Mouse (Mus musculus) ovary, postnatal 36 days (tissue): ENCODE measurements around the gene Cdcp2.
"Not testable (repeated sequence)": the region's sequence is repeated elsewhere in the genome, so short reads cannot be mapped to it uniquely, and the experiment has no call there.

ENCODE experiments used
- DNase-seq: peaks from one replicate; pipeline ENCODE4 v3.0.0; 2022; ENCODE audit warnings: low spot score, mixed read lengths

Cdcp2 gene

DNA sequence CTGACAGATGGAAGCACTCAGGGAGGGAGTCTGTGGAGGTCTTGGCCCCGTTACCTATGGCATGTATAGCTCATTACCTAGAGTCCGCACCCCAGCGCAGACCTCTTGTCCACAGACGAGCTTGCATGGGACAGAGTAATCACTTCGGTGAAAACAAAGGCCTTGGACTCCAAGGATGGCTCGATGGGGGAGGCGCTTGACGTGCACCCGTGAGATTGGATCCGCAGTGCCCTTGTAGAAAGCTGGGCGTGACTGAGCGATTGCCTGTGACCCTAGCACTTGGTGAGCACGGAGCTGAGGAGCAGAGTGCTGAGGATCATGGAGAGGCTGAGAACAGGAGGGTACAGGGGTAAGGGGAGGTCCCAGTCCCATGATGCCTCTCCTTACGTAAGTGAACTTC, 5.0 kb upstream of the Cdcp2 start:
- peak; percentile 57 for DNase-seq

DNA sequence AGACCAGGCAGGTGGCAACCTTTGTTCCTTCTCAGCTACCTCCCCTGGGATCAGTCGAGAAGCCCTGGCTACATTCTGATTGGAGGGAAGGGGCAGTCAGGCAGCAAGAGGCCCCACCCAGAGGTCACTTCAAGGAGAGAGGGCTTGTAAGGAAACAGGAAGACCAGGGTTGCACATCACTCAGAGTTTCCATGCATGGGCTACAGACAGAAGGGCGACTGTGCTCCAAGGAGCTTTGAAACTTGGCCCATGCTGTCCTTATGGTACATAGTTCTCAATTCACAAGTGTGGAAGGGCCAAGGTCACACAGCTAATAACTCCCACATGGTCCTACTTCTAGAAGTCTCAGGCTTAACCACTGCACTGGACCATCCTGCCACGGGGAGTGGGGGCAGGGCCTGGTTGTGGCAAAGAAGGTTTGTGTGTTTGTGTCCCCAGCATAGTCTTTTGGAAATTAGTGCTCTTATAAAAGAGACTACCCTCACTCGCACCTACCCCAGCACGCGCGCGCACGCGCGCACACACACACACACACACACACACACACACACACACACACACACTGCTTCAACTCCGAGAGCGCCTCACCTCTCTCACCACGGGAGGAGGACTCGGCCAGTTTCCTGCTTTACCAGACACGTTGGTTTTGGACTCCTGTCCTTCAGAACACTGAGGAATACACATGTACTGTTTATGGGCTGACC, 2.1 kb upstream of the Cdcp2 start:
- DNase-seq = no peak

DNA sequence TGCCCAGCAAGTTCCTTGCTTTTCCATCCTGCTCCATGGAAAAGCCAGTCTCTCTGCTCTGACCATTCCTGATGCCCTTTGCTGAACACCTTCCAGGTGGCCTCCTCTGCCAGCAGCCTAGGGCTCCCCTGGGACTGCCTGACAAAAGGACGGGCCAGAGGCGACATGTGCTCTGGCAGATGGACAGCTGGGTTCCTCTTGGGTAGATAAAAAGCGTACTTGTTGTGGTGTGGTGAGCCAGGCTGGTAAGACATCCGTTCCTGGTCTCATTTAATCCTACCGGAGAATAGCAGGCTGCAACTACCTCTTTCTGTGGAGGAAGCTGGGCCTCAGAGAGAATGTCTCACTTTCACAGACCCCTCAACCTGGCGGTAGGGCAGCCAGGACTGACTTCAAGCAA, 648 bp upstream of the Cdcp2 start:
- no peak for DNase-seq

DNA sequence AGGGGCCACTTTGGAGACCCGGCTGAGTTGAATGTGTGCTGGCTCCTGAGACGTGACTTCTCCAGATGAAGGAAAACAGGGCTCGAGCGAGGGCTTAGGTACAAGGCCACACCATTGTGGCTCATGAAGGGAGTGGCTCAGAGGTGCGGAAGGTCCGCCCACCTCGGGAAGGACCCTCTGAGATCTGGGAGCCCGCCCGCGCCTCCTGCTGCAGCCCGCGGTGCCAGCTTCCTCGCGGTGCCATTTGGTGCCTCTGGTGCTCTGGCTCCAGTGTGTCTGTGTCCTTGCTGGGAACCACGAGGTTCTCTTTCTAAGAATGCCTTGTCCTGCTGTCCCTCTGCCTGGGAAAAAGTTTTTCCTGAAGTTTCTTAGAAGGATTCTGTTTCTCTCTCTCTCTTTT, 1.2 kb downstream of the Cdcp2 start:
- peak; percentile 24 for DNase-seq

DNA sequence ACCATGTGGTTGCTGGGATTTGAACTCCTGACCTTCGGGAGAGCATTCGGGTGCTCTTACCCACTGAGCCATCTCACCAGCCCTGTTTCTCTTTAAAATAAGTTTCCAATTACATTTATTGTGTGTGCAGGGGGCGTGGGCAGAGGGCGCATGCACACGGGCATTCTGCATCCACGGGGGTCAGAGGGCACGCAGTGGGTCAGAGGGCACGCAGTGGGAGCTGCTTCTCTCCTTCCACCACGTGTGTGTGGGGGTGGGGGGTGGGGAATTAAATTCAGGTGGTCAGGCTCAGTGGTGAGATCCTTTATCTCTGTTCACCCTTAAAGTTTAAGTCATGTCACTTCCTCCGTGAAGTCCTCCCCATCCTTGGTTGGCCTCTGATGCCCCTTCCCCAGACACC, 1.7 kb downstream of the Cdcp2 start:
- DNase-seq = no peak

DNA sequence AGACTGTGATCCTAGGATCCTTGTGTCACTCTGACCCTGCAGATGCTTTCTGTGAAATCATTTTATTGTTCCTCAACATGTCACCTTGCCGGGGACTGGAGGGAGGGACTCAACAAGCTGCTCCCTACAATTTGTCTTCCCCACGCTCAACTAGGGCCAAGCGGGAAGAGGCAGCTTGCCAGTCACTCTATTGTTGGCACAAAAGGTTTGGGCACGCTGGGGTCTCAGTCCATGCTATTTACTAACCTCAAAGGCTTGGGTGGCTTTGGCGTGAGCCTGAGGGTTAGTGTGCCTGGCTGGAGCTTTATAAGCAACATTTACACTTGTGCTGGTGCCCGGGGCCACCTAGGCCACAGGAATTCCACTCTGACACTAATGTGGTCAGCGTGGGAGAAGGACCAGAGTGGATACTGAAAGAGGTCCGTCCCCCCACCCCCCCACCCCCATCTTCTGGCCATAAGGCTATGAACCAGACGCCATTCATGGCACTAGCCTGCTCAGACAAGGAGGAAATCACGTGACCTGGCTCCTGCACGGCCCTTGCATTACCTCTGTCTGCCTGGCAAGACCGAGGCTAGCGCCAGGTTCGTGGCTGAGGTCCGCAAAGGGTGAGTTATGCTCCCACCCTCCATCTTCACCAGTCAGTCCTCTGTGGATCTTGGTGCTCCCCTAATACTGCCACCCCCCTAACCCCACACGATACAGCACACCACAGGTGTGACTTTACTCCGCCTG, 2.3 kb downstream of the Cdcp2 start:
- DNase-seq = no peak

DNA sequence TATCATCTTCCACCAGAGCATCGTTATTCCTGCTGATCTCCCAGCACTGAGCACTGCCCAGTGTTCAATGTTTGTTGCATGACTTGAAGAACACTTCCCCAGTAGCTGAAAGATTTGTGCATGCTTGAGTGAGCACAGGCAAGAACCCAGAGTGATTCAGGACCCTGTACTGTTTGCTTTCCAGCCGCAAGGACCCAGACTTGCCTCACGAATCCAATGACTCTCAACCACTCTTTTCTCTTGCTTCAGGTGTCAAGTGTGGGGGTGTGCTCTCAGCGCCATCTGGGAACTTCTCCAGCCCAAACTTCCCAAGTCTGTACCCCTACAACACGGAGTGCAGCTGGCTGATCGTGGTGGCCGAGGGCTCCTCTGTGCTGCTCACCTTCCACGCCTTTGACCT, 5.5 kb downstream of the Cdcp2 start:
- no peak for DNase-seq

DNA sequence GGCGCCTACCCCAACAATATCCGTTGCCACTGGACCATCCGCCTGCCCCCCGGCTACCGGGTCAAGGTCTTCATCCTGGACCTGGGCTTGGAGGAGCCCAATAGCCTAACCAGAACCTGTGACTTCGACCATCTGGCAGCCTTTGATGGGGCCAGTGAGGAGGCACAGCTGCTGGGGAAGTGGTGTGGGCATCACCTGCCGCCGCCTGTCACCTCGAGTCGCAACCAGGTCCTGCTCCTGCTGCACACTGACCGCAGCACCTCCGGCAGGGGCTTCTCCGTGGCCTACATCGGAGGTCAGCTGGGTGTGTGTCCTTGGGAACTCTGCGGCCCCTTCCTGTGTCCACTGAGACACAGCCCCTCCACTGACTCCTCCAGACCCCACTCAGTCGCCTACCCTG, 10.1 kb downstream of the Cdcp2 start:
- no peak for DNase-seq

DNA sequence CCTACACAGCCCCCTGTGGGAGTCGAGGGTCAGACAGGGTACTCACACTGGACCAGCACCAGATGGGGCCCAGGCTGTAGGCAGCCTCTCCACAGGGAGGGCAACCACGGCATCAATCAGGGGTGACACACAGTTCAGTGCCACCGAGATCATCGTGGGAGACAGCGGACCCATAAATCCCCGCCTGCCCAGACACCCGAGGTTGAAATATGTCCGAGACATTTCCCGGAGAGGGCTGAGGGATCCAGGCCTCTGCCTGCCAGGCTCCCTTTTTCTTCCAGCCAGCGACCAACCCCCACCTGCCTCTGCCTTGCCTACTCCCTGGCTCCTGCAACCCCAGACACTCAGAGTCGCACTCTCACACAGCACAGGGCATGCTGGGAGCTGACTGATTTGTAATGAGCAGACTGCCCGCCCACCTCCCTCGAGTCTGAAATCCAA, 11.6 kb downstream of the Cdcp2 start:
- DNase-seq = peak; percentile 49

DNA sequence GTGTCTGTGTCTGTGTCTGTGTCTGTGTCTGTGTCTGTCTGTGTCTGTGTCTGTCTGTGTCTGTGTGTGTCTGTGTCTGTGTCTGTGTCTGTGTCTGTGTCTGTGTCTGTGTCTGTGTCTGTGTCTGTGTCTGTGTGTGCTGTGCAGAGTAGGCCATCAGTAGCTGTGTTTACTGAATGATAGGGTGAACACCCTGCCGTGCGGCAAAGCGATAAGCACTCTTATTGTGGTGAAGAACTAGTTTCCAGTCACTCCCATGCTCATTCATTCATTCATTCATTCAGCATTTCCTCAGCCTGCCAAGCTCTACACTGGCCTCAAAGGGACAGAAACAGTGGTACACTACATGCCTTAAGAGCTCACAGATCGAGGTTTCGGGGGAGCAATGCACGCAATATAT, 12.5 kb downstream of the Cdcp2 start:
- not testable (repeated sequence) for DNase-seq

DNA sequence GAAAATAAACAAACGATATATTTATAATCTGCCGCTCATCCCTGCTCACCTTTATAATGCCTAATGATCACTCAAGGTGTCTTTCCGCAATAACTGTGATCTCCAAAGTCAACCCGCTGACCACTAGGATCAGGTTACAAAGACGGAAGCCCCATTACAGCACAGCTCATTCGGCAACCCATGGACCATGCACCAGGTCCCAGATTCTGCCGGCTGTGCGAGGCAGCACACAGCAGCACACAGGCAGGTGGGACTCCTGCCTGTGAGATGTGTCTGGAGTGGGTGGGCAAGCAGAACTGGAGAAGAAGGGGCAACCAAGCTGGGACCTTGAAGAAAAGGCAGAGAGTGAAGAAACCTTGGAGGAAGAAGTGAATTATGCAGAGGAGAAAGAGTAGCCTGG, 17.6 kb downstream of the Cdcp2 start:
- DNase-seq = no peak

DNA sequence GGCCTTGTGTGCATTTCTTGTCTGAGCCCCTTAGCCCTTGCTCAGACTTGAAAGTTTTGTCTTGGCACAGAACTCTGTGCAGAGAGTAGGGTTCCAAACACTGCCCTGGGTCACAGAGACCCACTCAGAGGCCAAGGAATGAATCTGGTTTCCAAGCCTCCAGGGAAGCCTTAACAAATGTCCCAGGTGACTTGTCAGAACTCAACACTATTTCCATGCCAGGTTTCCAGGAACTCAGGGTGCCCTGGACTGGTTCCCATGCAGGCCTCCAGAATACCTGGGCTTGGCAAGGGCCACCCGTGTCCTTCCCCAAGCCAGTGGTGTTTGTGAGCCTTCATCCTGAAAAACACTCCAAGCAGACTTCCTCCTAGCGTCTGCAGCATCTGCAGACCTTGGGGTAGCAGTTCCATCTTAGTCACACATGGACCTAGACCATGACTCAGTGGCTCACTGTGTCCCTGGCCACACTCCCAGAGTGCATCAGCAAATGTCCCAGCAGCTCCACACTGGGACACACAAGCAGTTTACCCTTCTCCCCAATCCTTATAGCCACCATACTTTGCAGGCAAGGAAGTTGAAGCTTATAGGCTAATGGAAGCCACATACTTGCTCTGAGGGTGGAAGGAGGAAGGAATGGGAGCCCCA, 21.2 kb downstream of the Cdcp2 start:
- DNase-seq = no peak

DNA sequence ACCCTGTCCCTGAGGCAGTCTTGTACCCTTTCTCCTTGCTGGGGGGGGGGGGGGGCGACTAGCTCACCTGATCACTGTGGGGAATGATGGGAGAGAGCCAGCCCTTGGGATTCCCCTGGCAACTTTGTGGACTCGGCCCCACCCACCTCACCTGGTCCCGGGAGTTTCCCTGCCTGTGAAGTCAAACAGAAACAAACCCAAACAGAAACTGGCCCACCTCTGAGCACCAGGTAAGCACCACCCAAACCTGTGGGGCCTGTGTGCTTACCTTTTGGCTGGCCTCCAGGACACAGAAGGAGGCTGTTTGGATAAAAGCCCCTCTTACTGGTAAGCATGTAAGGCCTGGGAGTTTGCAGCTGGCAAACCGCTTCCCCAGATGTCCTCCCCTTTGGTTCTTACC, 22.4 kb downstream of the Cdcp2 start:
- no peak for DNase-seq

DNA sequence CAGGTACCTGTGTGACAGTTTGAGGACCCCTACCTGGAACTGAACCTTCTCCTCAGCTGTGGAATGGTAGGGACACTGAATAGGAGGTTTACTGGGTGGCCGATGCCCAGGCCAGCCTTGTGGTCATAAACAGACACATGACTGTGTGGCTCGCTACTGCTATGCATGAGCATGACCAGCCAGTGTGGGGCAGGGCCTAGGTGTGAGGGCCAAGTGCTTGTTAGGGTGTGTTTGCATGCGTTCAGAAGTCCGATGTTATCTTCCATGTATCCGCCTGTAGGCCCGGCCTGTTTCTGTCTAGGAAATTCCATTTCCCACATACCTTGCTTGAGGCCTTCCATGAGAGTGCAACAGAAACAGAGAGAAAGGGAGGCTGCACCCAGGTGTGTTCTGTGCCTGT, 24.0 kb downstream of the Cdcp2 start:
- DNase-seq = no peak

DNA sequence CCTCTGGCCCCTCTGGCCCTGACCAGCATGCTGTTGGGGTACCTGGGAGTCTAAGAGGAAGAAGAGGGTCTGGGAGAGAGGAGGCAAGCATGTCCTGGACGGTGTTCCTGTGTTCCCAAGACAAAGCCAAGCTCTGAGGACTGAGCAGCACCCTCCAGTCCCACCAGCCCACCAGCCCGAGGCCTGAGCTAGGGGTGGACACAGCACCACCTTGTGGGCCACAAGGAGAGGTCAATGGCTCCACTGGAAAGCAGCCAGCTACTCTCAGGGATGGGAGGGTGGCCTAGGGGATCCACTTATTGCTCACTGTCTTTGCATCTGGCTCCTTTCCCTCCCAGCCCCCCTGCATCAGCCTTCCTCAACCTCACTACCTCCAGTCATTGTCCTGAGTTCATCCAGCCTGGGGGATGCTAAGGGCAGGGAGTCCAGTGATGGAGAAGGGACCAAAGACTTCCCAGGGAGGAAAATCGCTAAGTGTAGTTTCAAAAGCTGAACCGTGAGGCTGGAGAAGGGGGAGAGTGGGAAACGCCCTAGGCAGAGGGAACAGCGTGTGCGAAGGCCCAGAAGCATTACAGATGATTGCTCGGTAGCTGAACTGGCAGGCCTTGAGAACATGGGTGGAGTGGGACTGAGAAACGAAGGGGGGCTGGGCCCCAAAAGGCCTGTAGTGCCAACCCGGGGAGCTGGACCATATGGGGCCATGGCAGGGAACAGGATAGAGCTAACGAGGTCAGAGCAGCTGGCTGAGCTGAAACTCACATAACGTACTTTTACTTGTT, 24.7 kb downstream of the Cdcp2 start:
- peak; percentile 39 for DNase-seq

DNA sequence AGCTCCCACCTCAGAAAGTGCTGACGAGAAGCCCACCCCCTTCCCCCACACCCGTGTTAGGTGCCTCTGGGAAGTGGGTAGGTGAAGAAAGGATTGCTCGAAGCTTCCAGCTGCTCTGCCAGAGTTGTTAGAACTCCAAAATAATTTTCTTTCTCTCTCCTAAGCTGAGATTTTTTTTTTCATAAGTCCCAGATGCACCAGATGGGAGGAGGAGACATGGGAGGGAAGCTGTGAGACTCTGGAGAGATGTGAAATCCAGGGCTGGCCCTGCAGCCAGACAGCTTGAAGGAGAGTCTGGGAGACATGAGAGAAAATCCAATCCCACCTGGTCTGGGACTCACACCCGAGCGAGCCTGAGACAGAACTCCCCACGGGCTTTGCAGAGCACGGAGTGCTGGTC, 27.7 kb downstream of the Cdcp2 start:
- no peak for DNase-seq

DNA sequence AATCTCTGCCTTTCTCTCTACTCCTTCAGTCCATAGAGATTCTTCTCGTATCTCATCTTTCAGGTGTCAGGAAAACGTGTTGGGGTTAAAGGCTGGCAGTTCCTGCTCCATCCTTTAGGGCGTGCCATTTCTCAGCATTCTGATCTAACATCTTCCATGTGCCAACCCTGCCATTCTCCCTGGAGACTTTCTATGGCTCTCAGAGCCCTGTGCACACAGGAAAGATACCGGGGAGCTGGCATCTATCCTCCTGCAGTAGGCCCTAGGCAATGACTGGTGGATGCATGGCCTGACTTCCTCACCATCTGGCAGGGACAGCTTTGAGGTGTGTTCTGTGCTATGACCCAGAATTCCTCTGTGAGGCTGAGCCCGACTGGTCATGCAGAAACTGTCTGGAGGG, 28.4 kb downstream of the Cdcp2 start:
- no peak for DNase-seq

DNA sequence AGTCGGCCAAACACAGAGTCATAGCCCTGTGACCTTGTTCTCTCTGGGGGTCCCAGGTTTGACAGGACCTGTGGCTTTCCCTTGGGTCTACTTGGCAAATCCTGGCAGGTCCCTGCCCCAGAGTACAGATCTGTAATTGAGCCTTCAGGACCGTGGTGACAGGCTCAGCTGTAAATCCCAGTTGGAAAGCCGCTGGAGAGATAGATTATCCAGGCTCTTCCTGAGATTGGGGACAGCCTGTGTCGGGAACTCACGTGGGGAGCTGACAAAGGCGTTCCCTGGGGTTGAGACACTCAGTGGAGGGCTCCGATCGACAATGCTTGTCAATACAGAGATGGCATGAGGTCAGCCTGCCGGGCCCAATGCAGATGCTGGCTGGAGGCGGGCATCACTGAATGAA, 29.7 kb downstream of the Cdcp2 start:
- DNase-seq = no peak

DNA sequence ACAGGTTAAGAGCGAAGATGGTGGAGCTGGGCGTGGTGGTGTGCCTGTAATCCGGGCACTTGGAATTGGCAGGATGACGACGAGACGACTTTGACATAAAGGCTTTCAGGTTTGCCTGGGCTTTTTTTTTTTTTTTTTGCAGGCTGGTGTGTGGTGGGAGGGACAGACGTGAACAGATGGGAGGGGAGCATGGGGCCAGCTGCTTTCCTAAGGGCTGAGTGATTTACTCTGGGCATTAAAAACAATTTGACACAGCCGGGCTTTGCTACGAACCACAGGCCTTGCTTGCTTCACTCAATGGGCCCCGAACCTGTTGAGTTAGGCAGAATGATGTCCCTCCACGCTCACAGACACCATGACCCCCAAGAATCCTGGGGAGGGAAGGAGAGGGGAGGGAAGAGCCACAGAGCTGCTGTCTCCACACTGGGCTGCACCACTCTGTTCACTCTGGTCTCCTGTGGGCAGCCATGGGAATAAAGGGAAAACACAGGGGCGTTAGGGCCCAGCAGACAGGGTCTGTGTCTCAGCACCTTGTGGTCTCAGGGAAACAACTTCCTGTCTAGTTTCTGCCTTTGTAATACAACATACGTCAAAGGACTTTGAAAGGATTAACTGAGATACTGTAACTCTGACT, 30.3 kb downstream of the Cdcp2 start:
- DNase-seq = no peak

DNA sequence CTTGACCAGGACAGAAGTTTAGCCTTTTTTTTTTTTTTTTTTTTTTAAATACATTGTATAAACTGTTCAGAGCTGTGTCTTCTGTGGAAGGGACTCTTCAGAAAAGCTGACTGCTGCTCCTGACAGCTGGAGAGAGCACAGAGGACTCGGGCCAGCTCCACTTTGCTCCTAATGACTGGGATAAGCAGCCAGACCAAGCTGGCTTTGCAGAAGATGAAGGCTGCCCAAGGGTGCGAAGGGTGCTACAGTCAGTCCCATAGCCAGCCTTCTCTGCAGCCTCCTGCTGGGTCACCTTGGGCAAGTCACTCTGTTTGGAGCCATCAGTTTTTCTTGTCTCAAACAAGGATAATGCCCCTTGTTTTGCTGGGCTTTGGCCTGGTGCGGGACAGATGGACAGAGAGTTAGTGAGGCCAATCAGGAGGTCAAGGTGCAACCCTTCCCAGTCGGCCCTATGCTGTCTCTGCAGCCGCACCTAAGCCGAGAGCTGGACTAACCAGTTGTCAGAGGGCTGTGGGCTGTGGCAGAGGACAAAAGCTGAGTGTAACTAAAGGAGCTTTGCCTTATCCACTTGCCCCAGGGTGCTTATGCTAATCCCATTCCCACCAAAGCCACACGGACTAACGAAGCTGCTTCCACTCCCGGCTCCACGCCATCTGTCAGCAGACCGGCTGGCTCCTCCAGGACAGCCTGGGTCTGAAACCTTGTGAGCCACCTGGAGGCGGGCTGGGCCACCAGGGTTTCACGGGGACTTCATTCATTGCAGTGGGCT, 31.4 kb downstream of the Cdcp2 start:
- DNase-seq = no peak

DNA sequence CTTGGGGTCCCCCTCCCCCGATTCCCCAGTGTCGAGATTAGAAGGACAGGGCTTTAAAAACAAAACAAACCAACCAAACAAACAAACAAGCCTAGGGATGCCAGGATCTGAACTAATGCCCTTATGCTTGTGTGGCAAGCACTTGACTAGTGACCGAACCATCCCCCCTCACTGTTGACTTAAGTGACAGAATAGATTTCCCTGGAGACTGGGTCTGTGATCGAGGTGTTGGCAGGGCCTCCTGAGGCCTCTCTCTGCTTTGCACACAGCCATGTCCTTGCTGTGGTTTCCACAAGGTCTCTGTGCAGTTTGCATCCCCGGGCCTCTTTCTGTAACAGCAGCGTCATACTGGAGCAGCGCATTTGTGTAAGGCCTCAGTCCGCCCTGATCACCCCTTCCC, 32.7 kb downstream of the Cdcp2 start:
- no peak for DNase-seq
